Mouse (Mus musculus) lung, adult 2 months (tissue): ENCODE results near the gene Nhs. TPM values are rescaled to one million over a fixed set of nuclear protein-coding genes. Genes with fewer than 3 reads are reported as not detected.

Source experiments
- DNase-seq: peaks from one replicate; pipeline ENCODE4 v3.0.0; 2022
- H3K4me1 ChIP-seq: fragments of 200-500 bp; 2 replicates; pipeline ENCODE4 v1.6.1; 2011; ENCODE audit warnings: low read length; ENCODE audit not compliant: control insufficient read depth, insufficient read depth
- H3K4me3 ChIP-seq: fragments of 200-500 bp; replicated peaks from 2 replicates; pipeline ENCODE3; 2011; ENCODE audit warnings: low read depth, mild to moderate bottlenecking, control low read depth, low read length; ENCODE audit errors: extremely low read depth
- CTCF ChIP-seq: fragments of 200-500 bp; IDR thresholded peaks from 2 replicates; pipeline ENCODE4 v1.5.1; 2011; ENCODE audit warnings: mild to moderate bottlenecking, low read length, control low read depth; ENCODE audit not compliant: insufficient read depth
- POLR2A ChIP-seq: fragments of 200-500 bp; IDR thresholded peaks from 2 replicates; pipeline ENCODE4 v1.6.1; 2011; ENCODE audit warnings: low read depth, mild to moderate bottlenecking, control low read depth, low read length, borderline replicate concordance; ENCODE audit errors: extremely low read depth
- WGBS: fragments of 180-500 bp; shearing (Covaris S2); methylation state at CpG from one replicate; pipeline ENCODE4 v1.1.7; 2018; 5-methylcytosine and 5-hydroxymethylcytosine counted together
- polyA plus RNA-seq: library from polyadenylated mRNA; depleted of rRNA; stranded (reverse); fragments of >200 nt; gene quantifications from 2 replicates; pipeline ENCODE4 v1.2.3, GENCODE M21; 2012

The Nhs gene
- polyA plus RNA-seq, 1 experiment, result 0.33 TPM

- Histone ChIP-seq H3K4me1 (no peaks in the 10 kb centered on the region), H3K4me3 (no peak overlapping the region)
- 71% methylated on average over 4 of the region's 4 CpGs for WGBS
- no peak for TF ChIP-seq POLR2A
- TF ChIP-seq CTCF, result no peak
- DNase-seq, result no peak
Measured at GRCm38 (mm10) chrX:162087291-162087690, 72.2 kb downstream of the Nhs start.

- no peak for TF ChIP-seq POLR2A
- TF ChIP-seq CTCF, result no peak
- Histone ChIP-seq H3K4me1 (no peaks in the 10 kb centered on the region), H3K4me3 (no peak overlapping the region)
- no peak for DNase-seq
- WGBS, result 53% methylated on average over 1 of the region's 1 CpGs
Measured at GRCm38 (mm10) chrX:162085897-162086200, 73.7 kb downstream of the Nhs start.

- WGBS, result 64% methylated on average over 4 of the region's 4 CpGs
- no peak for DNase-seq
- no peak overlapping the region for H3K4me3 ChIP-seq
- TF ChIP-seq CTCF (no peak), POLR2A (no peak)
- no peaks in the 10 kb centered on the region for H3K4me1 ChIP-seq
Measured at GRCm38 (mm10) chrX:162085062-162085896, 74.3 kb downstream of the Nhs start.

- H3K4me1 ChIP-seq, result no peaks in the 10 kb centered on the region
- 52% methylated on average over 2 of the region's 2 CpGs for WGBS
- H3K4me3 ChIP-seq, result no peak overlapping the region
- TF ChIP-seq POLR2A (no peak), CTCF (no peak)
- no peak for DNase-seq
Measured at GRCm38 (mm10) chrX:162063164-162063563, 96.4 kb downstream of the Nhs start.

- 77% methylated on average over 2 of the region's 2 CpGs for WGBS
- TF ChIP-seq POLR2A (no peak), CTCF (no peak)
- Histone ChIP-seq H3K4me3 (no peak overlapping the region), H3K4me1 (no peaks in the 10 kb centered on the region)
- no peak for DNase-seq
Measured at GRCm38 (mm10) chrX:162055635-162056034, 103.9 kb downstream of the Nhs start.

- H3K4me1 ChIP-seq, result no peaks in the 10 kb centered on the region
- no peak for DNase-seq
- no peak overlapping the region for H3K4me3 ChIP-seq
- 67% methylated on average over 5 of the region's 5 CpGs for WGBS
- TF ChIP-seq POLR2A (no peak), CTCF (no peak)
Measured at GRCm38 (mm10) chrX:162053566-162053965, 106.0 kb downstream of the Nhs start.

- WGBS, result 79% methylated on average over 1 of the region's 1 CpGs
- no peaks in the 10 kb centered on the region for H3K4me1 ChIP-seq
- TF ChIP-seq CTCF (no peak), POLR2A (no peak)
- no peak for DNase-seq
- H3K4me3 ChIP-seq, result no peak overlapping the region
Measured at GRCm38 (mm10) chrX:162052534-162052933, 107.0 kb downstream of the Nhs start.

- DNase-seq, result no peak
- TF ChIP-seq CTCF, result no peak
- no peak overlapping the region for H3K4me3 ChIP-seq
- H3K4me1 ChIP-seq, result no peaks in the 10 kb centered on the region
- 87% methylated on average over 2 of the region's 2 CpGs for WGBS
Measured at GRCm38 (mm10) chrX:162049616-162050015, 109.9 kb downstream of the Nhs start.

- WGBS, result 90% methylated on average over 2 of the region's 2 CpGs
- no peak for TF ChIP-seq CTCF
- Histone ChIP-seq H3K4me1 (no peaks in the 10 kb centered on the region), H3K4me3 (no peak overlapping the region)
- no peak for DNase-seq
Measured at GRCm38 (mm10) chrX:162045527-162045926, 114.0 kb downstream of the Nhs start.

- Histone ChIP-seq H3K4me3 (no peak overlapping the region), H3K4me1 (no peaks in the 10 kb centered on the region)
- no peak for TF ChIP-seq POLR2A
- TF ChIP-seq CTCF, result no peak
- no peak for DNase-seq
Measured at GRCm38 (mm10) chrX:162044109-162044508, 115.4 kb downstream of the Nhs start.
